ENCODE assay signal across 8 mouse cellular contexts in the genomic region with DNA sequence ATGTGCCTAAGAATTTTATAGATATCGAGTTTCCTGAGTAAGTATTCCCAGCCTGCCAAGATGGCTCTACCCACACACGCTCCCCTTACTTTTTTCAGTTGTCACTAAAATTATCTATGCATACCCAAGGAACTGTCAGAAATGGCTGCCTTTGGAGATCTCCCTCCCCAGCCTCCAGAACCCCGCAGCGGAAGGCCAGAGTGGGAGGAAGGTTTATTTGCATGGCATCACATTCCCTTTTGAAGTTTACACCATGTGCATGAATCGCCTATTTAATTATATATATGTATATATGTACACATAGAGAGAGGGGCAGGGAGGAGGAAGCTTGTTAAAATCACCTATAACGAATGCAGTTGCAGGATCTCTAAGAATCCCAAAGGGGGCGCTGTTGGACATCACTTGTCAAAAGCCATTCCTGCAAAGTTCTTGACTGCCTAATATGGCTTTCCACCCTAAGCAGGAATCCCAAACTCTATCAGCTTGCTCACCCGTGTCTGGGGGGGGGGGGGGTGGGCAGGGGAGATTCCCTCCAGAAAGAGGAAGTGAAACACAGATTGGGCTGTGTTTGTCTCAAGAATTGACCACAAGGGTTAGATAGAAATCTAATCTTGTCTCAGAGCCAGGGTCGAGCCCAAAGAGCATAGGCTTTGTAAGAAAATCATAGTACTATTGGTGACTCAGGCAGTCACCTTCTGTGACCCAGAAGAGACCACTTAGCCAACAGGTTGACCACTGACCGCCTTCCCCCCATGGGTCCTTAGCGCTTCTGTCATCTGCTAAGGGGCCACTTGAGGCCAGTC. TPM values are rescaled to one million over a fixed set of nuclear protein-coding genes. Genes with fewer than 3 reads are reported as not detected.
DNase-seq lines count a peak whose midpoint lies in the region; ATAC-seq and TF ChIP-seq lines count a peak whose summit lies in the region.

No protein-coding gene starts in this region.

- no peaks in the 10 kb centered on the region for H3K27me3 ChIP-seq in midbrain, postnatal 0 days (ENCODE audit: insufficient read depth, low read length)
- H3K27me3 ChIP-seq in midbrain, embryonic 13.5 days, result 0 out of 2 replicates have a peak, but pooled peaks cover 3% of the 10 kb centered on the region

- no peak overlapping the region for H3K9ac ChIP-seq in midbrain, postnatal 0 days (replicated peaks; ENCODE audit: low read length, poor library complexity, severe bottlenecking)
- no peak overlapping the region for H3K9ac ChIP-seq in midbrain, embryonic 13.5 days (replicated peaks)

- no peak overlapping the region for H3K4me3 ChIP-seq in midbrain, postnatal 0 days (ENCODE audit: low read depth, low read length)
- H3K4me3 ChIP-seq in midbrain, embryonic 13.5 days (replicated peaks), result no peak overlapping the region

- H3K4me2 ChIP-seq in midbrain, postnatal 0 days (ENCODE audit: low read depth, low read length, poor library complexity, severe bottlenecking), result no peak overlapping the region
- no peak overlapping the region for H3K4me2 ChIP-seq in midbrain, embryonic 13.5 days (replicated peaks)

- intact Hi-C loops in left cerebral cortex, postnatal 14 days (cut with DNase I), result loop anchor here (1.0 to 5.0 kb wide), 2 partner anchors 60 to 352 kb away; no protein-coding TSS in a partner anchor

- H3K36me3 ChIP-seq in midbrain, postnatal 0 days (ENCODE audit: insufficient read depth, low read length), result no peaks in the 10 kb centered on the region
- no peaks in the 10 kb centered on the region for H3K36me3 ChIP-seq in midbrain, embryonic 13.5 days

- TF ChIP-seq CTCF in midbrain, postnatal 0 days (IDR thresholded peaks at IDR 0.05), result peak; percentile 70

- peak; percentile 38 for DNase-seq in cerebellum, adult 9-10 months
- no peak for DNase-seq in cerebellum, postnatal 25 days
- DNase-seq in midbrain, postnatal 0 days (ENCODE audit: low spot score), result peak; percentile 77
- peak; percentile 36 for DNase-seq in embryo, embryonic 9.5 days (ENCODE audit: extremely low spot score)
- peak; percentile 75 to 91 for DNase-seq in left cerebral cortex, postnatal 14 days (ENCODE audit: low spot score in 2 of 2)
- peak; percentile 43 for DNase-seq in retina, postnatal 7 days (ENCODE audit: low read depth, low spot score)
- DNase-seq in cerebellum, postnatal 36 days, result no peak

- 54% methylated on average over 11 of the region's 11 CpGs for WGBS in midbrain, postnatal 0 days
- 63% methylated on average over 11 of the region's 11 CpGs for WGBS in midbrain, embryonic 13.5 days

- H3K27ac ChIP-seq in midbrain, postnatal 0 days (ENCODE audit: low read depth, low read length), result no peak overlapping the region
- no peak overlapping the region for H3K27ac ChIP-seq in midbrain, embryonic 13.5 days

- H3K4me1 ChIP-seq in midbrain, postnatal 0 days (ENCODE audit: insufficient read depth, low read length), result no peaks in the 10 kb centered on the region
- H3K4me1 ChIP-seq in midbrain, embryonic 13.5 days (replicated peaks), result peaks cover 10% of the 10 kb centered on the region

- no peaks in the 10 kb centered on the region for H3K9me3 ChIP-seq in midbrain, postnatal 0 days (ENCODE audit: low read length)
- H3K9me3 ChIP-seq in midbrain, embryonic 13.5 days, result no peaks in the 10 kb centered on the region

- ATAC-seq in midbrain, postnatal 0 days (ENCODE audit: low FRiP score), result no peak
- ATAC-seq in midbrain, embryonic 13.5 days, result no peak

RNA-seq across cellular contexts. Expression of gene Fam83f, which starts 37.1 kb away (rescaled TPM):
- total RNA-seq in midbrain, postnatal 0 days (2014; rRNA removed), result 0.93 and 2.3 TPM in 2 replicates
- polyA plus RNA-seq in midbrain, postnatal 0 days (2015; fragmentation: Nextera tagmentation; extraction: Ambion mirVana), result 0.48 and 0.65 TPM in 2 replicates
- polyA plus RNA-seq in midbrain, embryonic 13.5 days (2015; fragmentation: Nextera tagmentation; extraction: Ambion mirVana), result 0.19 and 0.27 TPM in 2 replicates
- total RNA-seq in left cerebral cortex, postnatal 14 days (2021), result under 1 TPM; 0.37 to 0.53 TPM

Comparison
In these comparisons a context has a peak if more than half of its experiments do, and no peak if none do; other contexts are left out.
1. DNase-seq: peak in cerebellum, adult 9-10 months (single experiment), midbrain, postnatal 0 days (single experiment), embryo, embryonic 9.5 days (single experiment), left cerebral cortex, postnatal 14 days (2 of 2) and retina, postnatal 7 days (single experiment); none in cerebellum, postnatal 25 days (0 of 2) and cerebellum, postnatal 36 days (0 of 2).